Mouse (Mus musculus) adrenal gland (tissue): Measurements from ENCODE around the gene Mrs2.
"Not testable (repeated sequence)": the region's sequence is repeated elsewhere in the genome, so short reads cannot be mapped to it uniquely, and the experiment has no call there.

Experiments used
- intact Hi-C: fragments of 180-260 bp; cut with DNase I; formaldehyde crosslinking; loops from one replicate; pipeline ENCODE4 v1.15.1; 2025

Gene Mrs2

DNA sequence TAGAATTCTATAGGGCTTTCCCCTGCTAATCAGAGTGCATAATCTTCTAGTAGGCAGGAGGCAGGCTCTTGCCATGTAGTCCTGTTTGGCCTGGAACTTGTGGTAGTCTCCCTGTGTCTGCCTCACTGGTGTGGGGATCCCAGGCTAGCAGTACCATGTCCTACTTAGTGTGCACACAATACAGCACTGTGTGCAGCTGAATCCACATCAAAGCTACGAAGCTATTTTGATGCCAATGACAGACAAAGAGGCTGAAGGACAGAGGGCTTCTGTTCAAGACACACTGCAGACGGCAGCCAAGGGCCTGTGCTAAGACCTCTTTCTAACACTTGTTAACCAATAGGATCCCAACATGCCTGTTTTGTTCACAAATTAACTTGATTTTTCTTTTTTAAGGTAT is 34.7 kb downstream of the Mrs2 start:
- intact Hi-C loops, result no loop called here

GRCm38 (mm10) chr13:24981031-24981430 is 39.1 kb downstream of the Mrs2 start:
- intact Hi-C loops, result no loop called here

DNA sequence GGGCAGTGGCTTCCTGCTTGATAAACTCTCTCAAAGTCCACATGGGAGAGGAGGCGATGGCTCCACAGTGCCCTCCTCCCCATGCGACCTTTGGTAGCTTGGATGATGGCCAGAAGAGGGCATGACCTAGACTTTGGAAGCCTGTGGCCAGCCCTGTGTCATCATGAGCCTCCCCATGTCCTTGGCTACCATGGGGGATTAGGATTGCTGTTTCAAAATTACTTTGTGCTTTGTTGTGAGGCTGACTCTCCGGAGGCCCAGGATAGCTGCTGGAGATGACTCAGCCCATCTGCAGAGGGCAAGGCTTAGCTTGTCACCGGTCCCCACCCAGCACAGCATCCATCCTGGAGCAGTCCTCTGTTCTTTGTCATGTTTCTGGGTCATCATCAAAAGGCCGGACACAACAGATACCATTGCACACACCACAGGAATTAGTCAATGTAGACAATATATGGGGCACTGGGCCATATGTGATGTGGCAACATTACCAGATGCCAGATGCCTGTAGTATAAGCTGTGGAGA is 42.3 kb downstream of the Mrs2 start:
- intact Hi-C loops, result no loop called here

- intact Hi-C loops, result no loop called here
Observed at GRCm38 (mm10) chr13:24976384-24976783, 43.8 kb downstream of the Mrs2 start.

GRCm38 (mm10) chr13:24971776-24972175 is 48.4 kb downstream of the Mrs2 start:
- intact Hi-C loops, result not testable (repeated sequence)

DNA sequence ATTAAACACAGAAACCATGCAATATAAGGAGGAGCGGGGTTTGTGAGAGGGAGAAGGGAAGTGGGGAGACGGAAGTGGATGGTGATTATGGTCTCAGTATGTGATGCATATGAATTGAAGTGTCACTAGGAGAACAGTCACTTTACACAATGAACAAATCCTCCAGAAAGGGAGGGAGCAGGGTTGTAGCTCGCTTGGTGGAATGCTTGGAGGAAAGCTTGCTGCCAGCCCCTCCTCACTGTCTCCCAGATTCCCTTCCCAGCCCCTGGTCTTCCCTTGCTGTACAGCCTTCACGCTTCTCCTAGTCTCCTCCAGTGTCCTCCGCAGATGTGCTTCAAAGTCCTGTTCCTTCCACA is 54.4 kb downstream of the Mrs2 start:
- intact Hi-C loops, result no loop called here

DNA sequence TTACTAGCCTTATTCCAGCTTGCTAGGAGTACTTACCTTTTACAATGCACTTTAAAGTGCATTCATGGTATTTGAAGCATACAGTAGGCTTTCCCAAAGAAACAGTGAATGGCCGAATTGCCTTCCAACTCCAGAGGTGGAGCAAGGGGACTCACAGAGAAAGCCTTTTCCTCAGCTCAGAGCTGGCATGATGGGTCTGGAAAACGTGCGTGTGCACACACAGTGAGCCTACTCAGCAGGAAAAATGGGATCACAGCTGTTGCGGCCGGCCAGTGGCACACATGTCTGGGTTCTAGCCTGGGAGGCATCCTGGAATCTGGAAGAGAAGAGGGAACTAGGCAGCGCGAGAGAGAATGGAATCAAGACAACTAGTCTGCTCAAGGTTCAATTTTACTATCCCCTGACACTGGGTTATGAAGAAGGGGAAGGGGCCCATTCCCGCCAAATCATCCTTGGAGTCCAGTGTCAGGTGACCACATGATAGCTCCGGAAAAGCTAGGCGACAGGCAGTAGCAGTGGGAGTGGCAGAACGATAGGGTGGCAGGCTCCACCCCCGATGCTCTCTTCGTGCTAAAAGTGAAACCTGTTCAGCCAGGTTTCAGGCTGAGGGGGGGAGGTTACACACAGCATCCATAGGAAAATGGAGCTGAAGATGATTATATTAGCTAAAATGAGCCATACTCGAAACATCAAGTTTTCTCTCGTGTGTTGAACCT is 54.9 kb downstream of the Mrs2 start:
- intact Hi-C loops, result no loop called here

- intact Hi-C loops, result no loop called here
Observed at GRCm38 (mm10) chr13:24962119-24962518, 58.1 kb downstream of the Mrs2 start.

DNA sequence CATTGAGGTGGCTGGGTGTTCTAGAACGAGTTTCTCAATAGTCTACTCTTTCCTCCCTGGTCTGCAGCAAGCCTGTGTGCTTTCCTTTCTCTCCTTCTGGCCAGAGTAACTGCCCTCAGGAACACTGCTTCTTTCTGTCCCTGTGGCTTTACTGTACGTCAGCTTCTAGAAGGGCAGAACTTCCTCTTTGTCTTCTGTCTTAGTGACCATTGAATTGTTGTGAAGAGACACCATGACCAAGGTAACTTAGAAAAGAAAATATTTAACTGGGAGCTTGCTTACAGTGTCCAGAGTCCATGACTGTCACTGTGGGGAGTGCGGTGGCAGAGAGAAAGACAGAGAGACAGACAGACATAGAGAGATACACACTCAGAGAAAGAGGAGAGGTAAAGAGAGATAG is 60.1 kb downstream of the Mrs2 start:
- intact Hi-C loops, result no loop called here

GRCm38 (mm10) chr13:24958671-24959070 is 61.5 kb downstream of the Mrs2 start:
- intact Hi-C loops, result no loop called here

DNA sequence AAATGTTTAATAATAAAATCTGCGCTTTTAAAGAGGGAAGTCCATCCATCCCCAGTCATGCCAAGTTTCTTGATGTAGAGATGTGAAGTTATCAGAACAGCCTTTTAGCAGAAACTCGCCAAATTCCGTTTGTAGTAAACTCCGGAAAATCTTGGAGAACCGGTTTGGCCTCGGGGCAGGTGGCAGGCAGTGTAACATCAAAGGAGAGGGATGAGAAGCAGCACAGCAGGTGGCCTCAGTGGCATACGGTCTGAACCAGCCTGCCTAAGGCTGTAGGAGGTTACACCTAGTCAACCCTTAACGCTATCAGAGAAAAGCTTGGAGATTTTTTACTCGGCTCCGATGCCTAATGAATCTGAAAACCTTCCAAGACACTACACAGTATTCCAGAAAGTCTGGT is 64.7 kb downstream of the Mrs2 start:
- intact Hi-C loops, result no loop called here

GRCm38 (mm10) chr13:24955091-24955490 is 65.1 kb downstream of the Mrs2 start:
- intact Hi-C loops, result no loop called here

GRCm38 (mm10) chr13:24952659-24953058 is 67.5 kb downstream of the Mrs2 start:
- intact Hi-C loops, result no loop called here

DNA sequence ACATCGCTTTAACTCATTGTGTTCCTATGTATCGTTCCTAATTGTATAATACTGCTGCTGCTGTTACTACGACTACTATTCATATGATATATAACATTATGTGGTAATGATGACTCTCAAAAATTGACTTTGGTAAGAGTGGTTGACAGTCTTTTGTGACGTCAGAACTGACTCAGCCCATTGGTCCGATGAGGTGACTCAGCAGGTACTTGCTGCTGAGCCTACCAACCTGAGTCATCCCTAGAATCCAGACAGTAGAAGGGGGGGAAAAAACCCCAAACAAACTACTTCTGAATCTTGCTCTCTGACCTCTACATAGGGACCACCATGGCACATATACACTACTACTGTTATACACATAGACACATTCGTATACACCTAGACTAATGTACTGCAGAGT is 71.3 kb downstream of the Mrs2 start:
- intact Hi-C loops, result no loop called here

- intact Hi-C loops, result no loop called here
Observed at GRCm38 (mm10) chr13:24947158-24947557, 73.0 kb downstream of the Mrs2 start.

- intact Hi-C loops, result no loop called here
Observed at GRCm38 (mm10) chr13:24945567-24945966, 74.6 kb downstream of the Mrs2 start.

GRCm38 (mm10) chr13:24943303-24943702 is 76.9 kb downstream of the Mrs2 start:
- intact Hi-C loops, result no loop called here

GRCm38 (mm10) chr13:24942512-24943282 is 77.5 kb downstream of the Mrs2 start, which contains the start of gene Gpld1:
Gpld1 (plus strand) TSS chr13:24943152.
- intact Hi-C loops, result no loop called here

- intact Hi-C loops, result no loop called here
Observed at GRCm38 (mm10) chr13:24939472-24939871, 80.7 kb downstream of the Mrs2 start.

DNA sequence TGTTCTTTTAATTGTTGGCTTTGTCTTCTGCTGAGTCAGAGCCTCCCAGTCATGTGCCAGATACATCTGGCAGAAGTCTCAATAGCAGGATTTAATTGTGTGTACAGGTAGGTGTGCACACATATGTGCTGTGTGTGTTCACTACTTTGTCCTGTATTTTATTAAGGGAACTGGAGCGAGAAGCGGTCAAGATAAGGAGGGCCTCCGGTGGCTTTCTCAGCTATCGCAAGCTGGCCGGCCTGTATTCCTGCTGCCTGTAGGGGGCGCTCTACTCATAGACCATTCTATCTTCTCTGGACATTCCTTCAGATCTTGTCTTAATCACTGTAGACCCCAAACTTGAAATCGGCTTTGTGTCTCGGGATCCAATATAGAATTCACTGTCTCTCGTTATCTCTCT is 81.5 kb downstream of the Mrs2 start:
- intact Hi-C loops, result loop anchor here (1.0 kb wide), 1 partner anchor 50 kb away; no protein-coding TSS in a partner anchor

GRCm38 (mm10) chr13:24937839-24938166 is 82.4 kb downstream of the Mrs2 start:
- intact Hi-C loops, result loop anchor here (1.0 kb wide), 1 partner anchor 50 kb away; no protein-coding TSS in a partner anchor
